Mouse (Mus musculus): Measurements from ENCODE around the gene Lama2. TPM values are rescaled to one million over a fixed set of nuclear protein-coding genes. Genes with fewer than 3 reads are reported as not detected.

The Lama2 gene
- total RNA-seq (2021) = 100 to 1,000 TPM in 1 of 2 experiments, 10 to 100 TPM in 1; 88.2 to 105 TPM
- polyA plus RNA-seq (2012; rRNA removed) = 32.8 and 61.3 TPM in 2 replicates
- long read RNA-seq, partial matches to known transcripts = 6 of 10 reads
- long read RNA-seq, other reads (novel, unspliced or antisense) = 4 of 10 reads

DNA sequence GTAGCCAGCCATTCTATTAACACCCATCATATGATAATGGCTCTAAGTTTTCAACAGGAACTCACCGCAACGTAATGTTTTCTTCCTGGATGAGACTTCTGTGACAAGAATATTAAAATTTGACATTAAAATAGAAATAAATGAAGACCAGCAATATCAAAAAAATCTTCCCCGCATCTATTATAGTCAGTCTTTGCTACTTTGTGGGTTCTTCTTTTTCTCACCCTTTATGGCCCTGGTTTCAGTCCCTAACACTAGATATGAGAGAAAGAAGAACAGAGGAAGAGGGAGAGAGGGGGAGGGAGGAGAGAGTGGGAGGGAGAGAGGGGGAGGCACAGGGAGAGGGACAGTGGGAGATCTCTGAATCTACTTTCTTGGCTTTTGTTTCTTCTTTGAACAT is at the start of gene Lama2:
Gene Lama2, minus strand, starts transcription at position 101 of the 400 bp plus-strand sequence.
- intact Hi-C loops (cut with DNase I) = loop anchor here (5.0 to 10.0 kb wide), 3 partner anchors 33 to 485 kb away; no protein-coding TSS in a partner anchor
- Histone ChIP-seq H3K79me2 (replicated peaks; ENCODE audit: control insufficient read depth, insufficient read depth, low read length) (no peaks in the 10 kb centered on the region), H3K4me1 (ENCODE audit: control insufficient read depth, insufficient read depth, low read length) (0 out of 2 replicates have a peak, but pooled peaks cover 1% of the 10 kb centered on the region), H3K27ac (no peak within 1 kb of the TSS), H3K36me3 (ENCODE audit: control insufficient read depth, insufficient read depth, low read length) (no peaks in the 10 kb centered on the region; the same call in 1 of the 2 replicates), H3K9ac (ENCODE audit: low read depth, low read length) (no peak within 1 kb of the TSS), H3K4me3 (no peak within 1 kb of the TSS), H3K27me3 (ENCODE audit: control insufficient read depth, insufficient read depth, low read length) (no peaks in the 10 kb centered on the region)
- no peak for DNase-seq
- TF ChIP-seq POLR2A (IDR thresholded peaks at IDR 0.05; ENCODE audit: insufficient read depth, low read depth, low read length) (no peak), EP300 (IDR thresholded peaks at IDR 0.05; ENCODE audit: insufficient read depth, low read depth, low read length) (no peak), CTCF (IDR thresholded peaks at IDR 0.05) (no peak)
- 96% methylated on average over 3 of the region's 3 CpGs for WGBS

DNA sequence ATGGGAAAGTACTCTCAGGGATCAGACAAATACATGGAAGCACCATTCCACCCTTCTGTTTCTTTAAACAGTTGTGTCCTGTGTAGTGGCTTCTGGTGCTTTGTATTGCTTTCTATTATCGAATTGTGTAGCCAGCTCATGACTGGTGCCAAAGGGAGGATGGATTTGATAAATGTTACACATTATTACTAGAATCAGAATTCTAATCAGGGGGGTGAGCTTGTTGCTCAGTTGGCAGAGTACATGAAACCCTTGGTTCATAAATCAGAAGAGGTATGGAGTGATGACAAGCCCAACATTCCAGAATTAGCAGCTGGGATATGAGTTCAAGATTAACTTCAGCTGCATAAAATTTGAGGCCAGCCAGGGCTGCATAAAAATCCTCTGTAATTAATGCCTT is 44.8 kb upstream of the Lama2 start:
- intact Hi-C loops (cut with DNase I) = no loop called here
- WGBS = 64% methylated on average over 1 of the region's 1 CpGs
- Histone ChIP-seq H3K36me3 (ENCODE audit: control insufficient read depth, insufficient read depth, low read length) (no peaks in the 10 kb centered on the region), H3K79me2 (replicated peaks; ENCODE audit: control insufficient read depth, insufficient read depth, low read length) (no peaks in the 10 kb centered on the region), H3K9ac (ENCODE audit: low read depth, low read length) (no peak overlapping the region), H3K27ac (no peak overlapping the region), H3K27me3 (ENCODE audit: control insufficient read depth, insufficient read depth, low read length) (no peaks in the 10 kb centered on the region), H3K4me3 (no peak overlapping the region), H3K4me1 (ENCODE audit: control insufficient read depth, insufficient read depth, low read length) (no peaks in the 10 kb centered on the region)
- TF ChIP-seq EP300 (IDR thresholded peaks at IDR 0.05; ENCODE audit: insufficient read depth, low read depth, low read length) = no peak
- TF ChIP-seq POLR2A (IDR thresholded peaks at IDR 0.05; ENCODE audit: insufficient read depth, low read depth, low read length) = no peak
- no peak for TF ChIP-seq CTCF (IDR thresholded peaks at IDR 0.05)
- no peak for DNase-seq

DNA sequence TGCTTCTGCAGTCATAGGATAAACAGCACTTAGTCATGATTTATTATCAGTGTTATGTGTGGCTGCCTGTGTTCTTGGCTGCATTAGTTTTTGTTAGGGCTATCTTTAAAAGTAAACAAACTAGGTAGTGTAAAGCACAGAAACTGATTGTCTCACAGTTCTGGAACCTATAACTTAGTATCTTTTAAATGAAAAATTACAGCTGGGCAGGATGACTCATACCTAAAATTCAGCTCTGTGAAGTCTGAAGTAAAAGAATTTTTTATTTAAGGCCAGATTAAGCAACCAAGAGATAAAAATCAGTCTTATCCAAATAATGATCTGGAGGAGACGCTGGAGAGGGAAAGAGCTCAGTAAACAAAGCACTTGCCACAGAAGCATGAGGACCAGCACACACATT is 43.8 kb upstream of the Lama2 start:
- no peak for DNase-seq
- Histone ChIP-seq H3K36me3 (ENCODE audit: control insufficient read depth, insufficient read depth, low read length) (no peaks in the 10 kb centered on the region), H3K79me2 (replicated peaks; ENCODE audit: control insufficient read depth, insufficient read depth, low read length) (no peaks in the 10 kb centered on the region), H3K4me1 (ENCODE audit: control insufficient read depth, insufficient read depth, low read length) (no peaks in the 10 kb centered on the region), H3K9ac (ENCODE audit: low read depth, low read length) (no peak overlapping the region), H3K27ac (no peak overlapping the region), H3K4me3 (no peak overlapping the region), H3K27me3 (ENCODE audit: control insufficient read depth, insufficient read depth, low read length) (no peaks in the 10 kb centered on the region)
- 39% methylated on average over 1 of the region's 1 CpGs for WGBS
- intact Hi-C loops (cut with DNase I) = no loop called here
- no peak for TF ChIP-seq CTCF (IDR thresholded peaks at IDR 0.05)
- no peak for TF ChIP-seq EP300 (IDR thresholded peaks at IDR 0.05; ENCODE audit: insufficient read depth, low read depth, low read length)
- TF ChIP-seq POLR2A (IDR thresholded peaks at IDR 0.05; ENCODE audit: insufficient read depth, low read depth, low read length) = no peak

DNA sequence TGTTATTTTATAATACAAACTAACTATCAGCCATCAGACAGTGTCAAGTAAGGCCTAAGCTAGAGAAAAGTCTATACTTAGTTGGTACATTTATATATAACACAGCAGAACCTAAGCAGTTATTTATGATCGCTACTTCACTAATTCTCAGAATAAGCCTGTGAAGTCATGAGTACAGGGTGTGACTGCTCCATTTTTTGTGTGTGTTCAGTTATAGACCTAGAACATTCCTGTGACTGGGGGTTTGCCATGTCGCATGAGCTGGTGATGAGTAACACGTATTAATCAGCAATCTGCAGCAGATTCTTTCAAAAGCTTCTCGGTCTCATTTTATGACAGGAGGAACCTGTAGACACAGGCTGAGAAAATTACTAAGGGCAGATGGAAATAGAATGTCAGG is 34.6 kb upstream of the Lama2 start:
- Histone ChIP-seq H3K27ac (no peak overlapping the region; the same call in 1 of the 2 replicates), H3K36me3 (ENCODE audit: control insufficient read depth, insufficient read depth, low read length) (no peaks in the 10 kb centered on the region), H3K27me3 (ENCODE audit: control insufficient read depth, insufficient read depth, low read length) (no peaks in the 10 kb centered on the region), H3K9ac (ENCODE audit: low read depth, low read length) (no peak overlapping the region), H3K79me2 (replicated peaks; ENCODE audit: control insufficient read depth, insufficient read depth, low read length) (no peaks in the 10 kb centered on the region), H3K4me3 (no peak overlapping the region), H3K4me1 (ENCODE audit: control insufficient read depth, insufficient read depth, low read length) (peaks cover 2% of the 10 kb centered on the region; the same call in 1 of the 2 replicates)
- TF ChIP-seq POLR2A (IDR thresholded peaks at IDR 0.05; ENCODE audit: insufficient read depth, low read depth, low read length) (no peak), CTCF (IDR thresholded peaks at IDR 0.05) (no peak), EP300 (IDR thresholded peaks at IDR 0.05; ENCODE audit: insufficient read depth, low read depth, low read length) (no peak)
- DNase-seq = no peak
- WGBS = 60% methylated on average over 4 of the region's 4 CpGs
- intact Hi-C loops (cut with DNase I) = loop anchor here (5.0 kb wide), 1 partner anchor 37 kb away; the partner anchor contains the start of gene Lama2

DNA sequence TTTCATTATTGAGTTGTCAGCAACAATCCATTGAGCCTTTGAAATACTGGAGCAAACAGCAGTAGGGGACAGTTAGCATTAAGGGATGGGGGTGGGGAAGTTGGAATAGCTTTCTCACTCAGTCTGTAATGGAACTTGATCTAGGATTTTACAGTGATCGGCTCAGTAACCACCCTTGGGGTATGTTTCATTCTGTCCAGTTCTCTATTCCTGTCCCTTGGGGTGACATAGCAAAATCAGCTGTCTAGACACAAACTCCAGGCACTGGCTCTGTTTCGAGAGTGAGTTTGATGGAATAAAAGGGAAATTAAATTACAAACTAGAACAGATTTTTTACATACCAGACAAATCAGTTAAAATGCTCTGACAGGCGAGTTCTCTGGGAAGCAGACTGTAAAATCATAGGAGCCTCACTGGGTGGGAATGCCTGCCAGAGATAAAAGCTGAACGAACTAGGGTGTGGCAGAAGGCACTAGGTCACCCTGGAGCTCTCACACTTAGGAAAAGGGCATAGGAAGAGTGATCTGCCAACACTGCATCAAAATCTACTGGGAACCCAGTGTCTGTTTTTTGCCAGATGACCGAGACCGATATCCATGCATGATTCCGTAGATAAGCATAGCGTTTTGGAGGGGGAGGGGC is 33.3 kb upstream of the Lama2 start:
- Histone ChIP-seq H3K27me3 (ENCODE audit: control insufficient read depth, insufficient read depth, low read length) (no peaks in the 10 kb centered on the region), H3K79me2 (replicated peaks; ENCODE audit: control insufficient read depth, insufficient read depth, low read length) (no peaks in the 10 kb centered on the region), H3K9ac (ENCODE audit: low read depth, low read length) (no peak overlapping the region), H3K27ac (peak overlapping the region; percentile 71), H3K4me1 (ENCODE audit: control insufficient read depth, insufficient read depth, low read length) (peaks cover 2% of the 10 kb centered on the region; the same call in 1 of the 2 replicates), H3K36me3 (ENCODE audit: control insufficient read depth, insufficient read depth, low read length) (no peaks in the 10 kb centered on the region), H3K4me3 (peak overlapping the region; percentile 22; the same call in 1 of the 2 replicates)
- WGBS = 43% methylated on average over 8 of the region's 8 CpGs
- DNase-seq = peak; percentile 8 to 22
- TF ChIP-seq CTCF (IDR thresholded peaks at IDR 0.05) = no peak
- TF ChIP-seq POLR2A (IDR thresholded peaks at IDR 0.05; ENCODE audit: insufficient read depth, low read depth, low read length) = no peak
- no peak for TF ChIP-seq EP300 (IDR thresholded peaks at IDR 0.05; ENCODE audit: insufficient read depth, low read depth, low read length)
- intact Hi-C loops (cut with DNase I) = loop anchor here (5.0 kb wide), 1 partner anchor 36 kb away; the partner anchor contains the start of gene Lama2

DNA sequence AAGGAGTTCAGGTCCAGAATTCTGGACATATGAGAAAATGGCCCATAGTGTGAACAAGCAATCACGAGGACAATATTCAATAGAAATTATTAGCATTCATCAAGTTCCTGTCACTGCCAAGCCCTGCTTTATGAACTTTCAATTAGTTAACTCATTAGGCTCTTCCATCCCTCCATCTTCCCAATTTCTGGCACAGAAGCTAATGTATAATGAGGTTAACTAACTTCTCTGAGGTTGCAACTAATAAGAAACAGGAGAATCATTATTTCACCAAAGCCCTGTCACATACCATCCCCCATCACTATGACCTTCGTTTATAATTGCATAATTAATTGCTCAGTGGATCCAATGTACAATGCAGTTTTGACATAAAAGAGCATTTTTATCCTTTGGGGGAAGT is 16.2 kb upstream of the Lama2 start:
- Histone ChIP-seq H3K27ac (no peak overlapping the region), H3K36me3 (ENCODE audit: control insufficient read depth, insufficient read depth, low read length) (no peaks in the 10 kb centered on the region), H3K9ac (ENCODE audit: low read depth, low read length) (no peak overlapping the region), H3K27me3 (ENCODE audit: control insufficient read depth, insufficient read depth, low read length) (no peaks in the 10 kb centered on the region), H3K4me3 (no peak overlapping the region), H3K79me2 (replicated peaks; ENCODE audit: control insufficient read depth, insufficient read depth, low read length) (no peaks in the 10 kb centered on the region), H3K4me1 (ENCODE audit: control insufficient read depth, insufficient read depth, low read length) (no peaks in the 10 kb centered on the region)
- intact Hi-C loops (cut with DNase I) = no loop called here
- 64% methylated on average over 2 of the region's 2 CpGs for WGBS
- TF ChIP-seq CTCF (IDR thresholded peaks at IDR 0.05) (no peak), POLR2A (IDR thresholded peaks at IDR 0.05; ENCODE audit: insufficient read depth, low read depth, low read length) (no peak), EP300 (IDR thresholded peaks at IDR 0.05; ENCODE audit: insufficient read depth, low read depth, low read length) (no peak)
- no peak for DNase-seq

Measured in heart, adult 2 months (tissue).